Mouse (Mus musculus) heart, adult 2 months (tissue): Measurements from ENCODE around the gene Gpc5. TPM values are rescaled to one million over a fixed set of nuclear protein-coding genes. Genes with fewer than 3 reads are reported as not detected.
A peak's percentile ranks its signal among the peaks of the same experiment; 100 is the strongest.

ENCODE experiments used
- DNase-seq, 2 experiments: peaks; one replicate each; pipeline ENCODE4 v3.0.0; 2021
- H3K27ac ChIP-seq: fragments of 200-600 bp; 2 replicates; pipeline ENCODE4 v1.8.1; 2022
- H3K27me3 ChIP-seq: fragments of 200-500 bp; 2 replicates; pipeline ENCODE4 v1.6.1; 2012; ENCODE audit warnings: mild to moderate bottlenecking, low read length, inconsistent platforms, mixed read lengths; ENCODE audit not compliant: control insufficient read depth, insufficient read depth
- H3K36me3 ChIP-seq: fragments of 200-500 bp; 2 replicates; pipeline ENCODE4 v1.6.1; 2012; ENCODE audit warnings: low read length, inconsistent platforms; ENCODE audit not compliant: control insufficient read depth, insufficient read depth
- H3K4me1 ChIP-seq: fragments of 200-500 bp; 2 replicates; pipeline ENCODE4 v1.6.1; 2011; ENCODE audit warnings: low read length; ENCODE audit not compliant: control insufficient read depth, insufficient read depth
- H3K4me3 ChIP-seq: fragments of 200-600 bp; 2 replicates; pipeline ENCODE4 v1.8.1; 2022
- H3K79me2 ChIP-seq: fragments of 200-500 bp; replicated peaks from 2 replicates; pipeline ENCODE4 v1.6.1; 2012; ENCODE audit warnings: mild to moderate bottlenecking, inconsistent platforms, low read length, moderate library complexity, mixed read lengths; ENCODE audit not compliant: control insufficient read depth, insufficient read depth
- H3K9ac ChIP-seq: fragments of 200-500 bp; 2 replicates; pipeline ENCODE4 v1.6.1; 2012; ENCODE audit warnings: low read depth, mild to moderate bottlenecking, control low read depth, inconsistent platforms, low read length, mixed read lengths
- CTCF ChIP-seq: fragments of 200-600 bp; IDR thresholded peaks from 2 replicates; pipeline ENCODE4 v1.8.1; 2022; ENCODE audit warnings: antibody characterized with exemption, mild to moderate bottlenecking, moderate library complexity
- EP300 ChIP-seq: fragments of 200-500 bp; IDR thresholded peaks from 2 replicates; pipeline ENCODE4 v1.6.1; 2011; ENCODE audit warnings: low read depth, low read length, control low read depth; ENCODE audit not compliant: insufficient read depth
- POLR2A ChIP-seq: fragments of 200-500 bp; IDR thresholded peaks from 2 replicates; pipeline ENCODE4 v1.6.1; 2011; ENCODE audit warnings: mild to moderate bottlenecking, low read depth, low read length, control low read depth; ENCODE audit not compliant: insufficient read depth
- WGBS: fragments of 180-500 bp; shearing (Covaris S2); methylation state at CpG from one replicate; pipeline ENCODE4 v1.1.7; 2018; 5-methylcytosine and 5-hydroxymethylcytosine counted together
- intact Hi-C: fragments of 180-260 bp; cut with DNase I; formaldehyde crosslinking; loops from one replicate; pipeline ENCODE4 v1.15.1; 2025
- polyA plus RNA-seq: library from polyadenylated mRNA; depleted of rRNA; stranded (reverse); fragments of >200 nt; gene quantifications from 2 replicates; pipeline ENCODE4 v1.2.3, GENCODE M21; 2012
- total RNA-seq, 2 experiments: library from RNA; stranded (reverse); gene quantifications; 2 replicates each; pipeline ENCODE4 v1.2.3; 2021

The Gpc5 gene
- total and polyA plus RNA-seq, 3 experiments = not detected

GRCm38 (mm10) chr14:116137772-116138171 is 1045.8 kb downstream of the Gpc5 start:
- 52% methylated on average over 1 of the region's 1 CpGs for WGBS
- Histone ChIP-seq H3K79me2 (no peaks in the 10 kb centered on the region), H3K27ac (no peak overlapping the region), H3K4me3 (no peak overlapping the region), H3K36me3 (no peaks in the 10 kb centered on the region), H3K27me3 (no peaks in the 10 kb centered on the region), H3K9ac (no peak overlapping the region), H3K4me1 (no peaks in the 10 kb centered on the region)
- intact Hi-C loops = no loop called here
- TF ChIP-seq POLR2A = no peak
- TF ChIP-seq EP300 = no peak
- no peak for TF ChIP-seq CTCF
- no peak for DNase-seq

DNA sequence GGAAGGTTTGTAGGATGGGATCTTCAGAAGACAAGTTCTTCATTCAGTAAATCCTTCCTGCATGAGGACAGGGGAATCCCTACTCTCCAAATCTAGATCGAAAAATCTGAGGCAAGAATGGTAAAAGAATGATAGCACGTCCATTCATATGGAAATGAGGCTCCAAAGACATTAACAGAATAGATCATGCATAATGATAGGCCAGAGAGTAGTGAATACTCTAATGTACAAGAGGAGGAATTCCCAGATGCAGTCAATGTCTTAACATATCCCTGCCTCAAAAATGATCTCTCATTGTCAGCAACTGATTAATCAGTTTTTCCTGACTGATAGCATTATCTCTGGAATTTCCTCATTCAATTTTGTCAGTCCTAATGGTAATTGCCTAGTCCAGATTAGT is 1070.6 kb downstream of the Gpc5 start:
- Histone ChIP-seq H3K9ac (no peak overlapping the region), H3K36me3 (no peaks in the 10 kb centered on the region), H3K79me2 (no peaks in the 10 kb centered on the region), H3K27ac (no peak overlapping the region), H3K4me3 (no peak overlapping the region), H3K27me3 (no peaks in the 10 kb centered on the region), H3K4me1 (no peaks in the 10 kb centered on the region)
- no peak for DNase-seq
- TF ChIP-seq POLR2A (no peak), CTCF (no peak), EP300 (no peak)
- 64% methylated on average over 2 of the region's 2 CpGs for WGBS
- intact Hi-C loops = no loop called here

DNA sequence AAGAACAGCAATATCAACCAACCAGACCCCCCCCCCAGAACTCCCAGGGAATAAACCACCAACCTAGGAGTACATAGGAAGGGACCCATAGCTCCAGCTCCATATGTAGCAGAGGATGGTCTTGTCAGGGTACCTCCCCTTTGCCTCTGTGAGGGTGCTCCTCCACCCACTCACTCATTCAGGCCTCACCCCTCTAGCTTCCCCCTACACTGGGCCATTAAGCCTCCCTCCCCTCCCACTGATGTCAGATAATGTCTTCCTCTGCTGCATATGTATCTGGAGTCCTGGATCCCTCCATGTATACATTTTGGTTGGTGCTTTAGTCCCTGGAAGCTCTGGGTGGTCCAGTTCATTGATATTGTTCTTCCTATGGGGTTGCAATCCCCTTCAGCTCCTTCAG is 1075.4 kb downstream of the Gpc5 start:
- Histone ChIP-seq H3K9ac (no peak overlapping the region), H3K4me3 (no peak overlapping the region), H3K27ac (no peak overlapping the region), H3K27me3 (no peaks in the 10 kb centered on the region), H3K36me3 (no peaks in the 10 kb centered on the region), H3K79me2 (no peaks in the 10 kb centered on the region), H3K4me1 (no peaks in the 10 kb centered on the region)
- intact Hi-C loops = no loop called here
- DNase-seq = no peak
- TF ChIP-seq POLR2A (no peak), EP300 (no peak), CTCF (no peak)

DNA sequence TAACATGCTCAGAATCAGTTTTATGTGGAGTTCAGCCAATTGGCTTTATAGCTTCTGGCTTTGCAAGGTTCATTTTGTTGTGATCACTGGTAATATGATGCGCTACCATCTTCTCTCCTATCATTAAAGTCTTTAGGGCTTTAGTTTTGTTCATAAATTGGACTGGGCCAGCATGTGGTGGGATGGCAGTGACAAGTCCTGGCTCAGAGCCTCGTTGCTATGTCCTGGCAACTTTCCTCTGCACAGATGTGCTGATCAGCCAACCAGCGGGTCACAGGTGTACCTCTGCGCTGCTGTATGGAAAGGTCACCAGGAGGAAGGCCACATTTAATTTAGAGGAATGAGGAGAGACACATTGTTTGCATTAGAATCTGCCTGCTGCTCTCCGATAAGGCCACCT is 1077.1 kb downstream of the Gpc5 start:
- intact Hi-C loops = no loop called here
- H3K4me1 ChIP-seq = no peaks in the 10 kb centered on the region
- H3K79me2 ChIP-seq = no peaks in the 10 kb centered on the region
- no peak overlapping the region for H3K27ac ChIP-seq
- H3K27me3 ChIP-seq = no peaks in the 10 kb centered on the region
- H3K9ac ChIP-seq = no peak overlapping the region
- H3K36me3 ChIP-seq = no peaks in the 10 kb centered on the region
- WGBS = 77% methylated on average over 5 of the region's 5 CpGs
- no peak overlapping the region for H3K4me3 ChIP-seq
- DNase-seq = no peak
- TF ChIP-seq POLR2A (no peak), EP300 (no peak), CTCF (no peak)

DNA sequence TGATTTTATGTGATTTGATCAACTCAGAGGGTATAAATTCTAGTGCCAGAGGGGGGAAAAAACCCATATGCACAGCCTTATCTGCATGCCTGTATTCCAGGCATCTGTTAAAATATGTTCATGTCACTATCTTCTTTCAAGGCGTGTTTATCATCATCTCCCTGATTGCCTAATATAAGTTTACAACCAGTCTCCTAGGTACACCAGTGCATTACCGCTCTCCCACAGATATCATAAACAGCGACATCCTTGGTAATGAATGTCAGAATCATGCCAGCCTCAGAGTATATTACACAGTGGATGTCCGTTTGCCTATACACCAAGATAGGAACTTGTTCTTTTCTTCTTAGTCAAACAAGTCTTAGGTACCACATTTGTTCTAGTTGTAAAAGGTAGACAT is 1095.0 kb downstream of the Gpc5 start:
- intact Hi-C loops = no loop called here
- no peaks in the 10 kb centered on the region for H3K79me2 ChIP-seq
- WGBS = 75% methylated on average over 4 of the region's 4 CpGs
- DNase-seq = no peak
- no peak for TF ChIP-seq CTCF
- TF ChIP-seq EP300 = no peak
- no peak for TF ChIP-seq POLR2A
- no peaks in the 10 kb centered on the region for H3K36me3 ChIP-seq
- no peak overlapping the region for H3K27ac ChIP-seq
- H3K4me1 ChIP-seq = no peaks in the 10 kb centered on the region
- no peak overlapping the region for H3K4me3 ChIP-seq
- H3K9ac ChIP-seq = no peak overlapping the region
- no peaks in the 10 kb centered on the region for H3K27me3 ChIP-seq

- peak in 1 of 2 experiments; percentile 2 for DNase-seq
- Histone ChIP-seq H3K4me1 (no peaks in the 10 kb centered on the region), H3K27me3 (no peaks in the 10 kb centered on the region), H3K36me3 (no peaks in the 10 kb centered on the region), H3K9ac (no peak overlapping the region), H3K27ac (no peak overlapping the region), H3K4me3 (no peak overlapping the region), H3K79me2 (no peaks in the 10 kb centered on the region)
- TF ChIP-seq CTCF (peak; percentile 61), EP300 (no peak), POLR2A (no peak)
- 22% methylated on average over 6 of the region's 6 CpGs for WGBS
- intact Hi-C loops = no loop called here
These were observed 1115.0 kb downstream of the Gpc5 start for GRCm38 (mm10) chr14:116206977-116207376.
